Mouse (Mus musculus): ENCODE measurements around the gene Trim7.

GRCm38 (mm10) chr11:48813782-48814181 lies 12.2 kb upstream of the Trim7 start:
- TF ChIP-seq POLR2A (IDR thresholded peaks at IDR 0.05; ENCODE audit: insufficient read depth, low read depth, low read length) (no peak), CTCF (IDR thresholded peaks at IDR 0.05) (no peak), EP300 (IDR thresholded peaks at IDR 0.05; ENCODE audit: insufficient read depth, low read depth, low read length) (no peak)

Measured in heart, adult 2 months (tissue).